Mouse (Mus musculus) regulatory T cell (primary cell): ENCODE results near the gene Ppp4r4.
"Not testable (repeated sequence)": the region's sequence is repeated elsewhere in the genome, so short reads cannot be mapped to it uniquely, and the experiment has no call there.

Source experiments
- in situ Hi-C: fragments of 300-600 bp; cut with MboI, MseI; formaldehyde crosslinking; loops from one replicate; pipeline ENCODE4 v1.15.1; 2025; ENCODE audit warnings: high pct_unique_total_duplicates

The Ppp4r4 gene

DNA sequence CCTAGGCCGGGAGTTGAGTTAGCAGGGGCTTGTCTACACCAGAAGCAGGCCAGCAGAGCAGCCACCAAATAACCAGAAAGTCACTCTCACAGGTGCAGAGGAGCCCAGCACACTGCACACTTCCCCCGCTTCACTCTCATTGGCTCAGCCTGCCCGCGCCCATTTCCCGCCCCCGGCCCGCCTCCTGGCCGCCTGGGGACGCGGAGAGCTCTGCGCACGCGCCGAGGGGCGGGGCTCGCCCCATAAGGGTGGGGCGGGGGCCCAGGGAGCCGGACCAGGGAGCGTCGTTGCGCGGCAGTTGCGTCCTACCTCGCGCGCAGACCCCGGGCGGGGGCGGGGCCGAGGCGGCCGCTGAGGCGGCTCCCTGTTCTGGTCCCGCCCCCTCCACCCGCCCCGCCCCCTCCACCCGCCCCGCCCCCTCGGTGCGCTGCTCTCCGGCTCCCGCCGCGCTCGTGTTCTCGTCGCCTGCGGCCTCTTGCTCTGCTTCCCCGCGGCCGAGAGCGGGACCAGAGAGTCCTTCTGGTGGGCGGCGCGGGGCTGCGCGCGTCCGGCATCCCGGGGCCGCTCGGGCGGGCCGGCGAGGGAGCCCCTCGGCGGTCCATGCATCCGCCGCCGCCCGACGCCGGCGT is at the start of gene Ppp4r4:
Ppp4r4 (plus strand) TSS at position 264 of the 629 bp plus-strand sequence.
- in situ Hi-C loops: no loop called here

DNA sequence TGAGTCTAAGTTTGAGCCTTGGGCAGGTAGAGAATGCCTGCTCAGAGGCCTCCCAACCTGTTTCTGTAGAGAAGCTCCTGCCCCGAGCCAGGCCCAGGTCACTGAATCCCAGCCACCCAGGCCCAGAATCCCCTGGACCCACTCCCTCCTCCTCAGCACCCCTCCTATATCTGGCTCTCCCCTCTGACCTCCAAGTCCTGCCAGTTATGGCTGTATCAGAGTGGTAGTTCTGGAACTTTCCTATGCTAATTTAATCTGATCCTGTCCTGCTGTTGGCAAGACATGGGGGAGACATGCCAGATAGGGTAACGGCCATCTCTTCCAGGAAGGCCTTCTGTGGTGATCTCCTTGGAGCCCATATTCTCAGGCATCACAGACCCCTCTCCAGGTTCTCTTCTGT is 49.3 kb upstream of the Ppp4r4 start:
- in situ Hi-C loops: no loop called here

DNA sequence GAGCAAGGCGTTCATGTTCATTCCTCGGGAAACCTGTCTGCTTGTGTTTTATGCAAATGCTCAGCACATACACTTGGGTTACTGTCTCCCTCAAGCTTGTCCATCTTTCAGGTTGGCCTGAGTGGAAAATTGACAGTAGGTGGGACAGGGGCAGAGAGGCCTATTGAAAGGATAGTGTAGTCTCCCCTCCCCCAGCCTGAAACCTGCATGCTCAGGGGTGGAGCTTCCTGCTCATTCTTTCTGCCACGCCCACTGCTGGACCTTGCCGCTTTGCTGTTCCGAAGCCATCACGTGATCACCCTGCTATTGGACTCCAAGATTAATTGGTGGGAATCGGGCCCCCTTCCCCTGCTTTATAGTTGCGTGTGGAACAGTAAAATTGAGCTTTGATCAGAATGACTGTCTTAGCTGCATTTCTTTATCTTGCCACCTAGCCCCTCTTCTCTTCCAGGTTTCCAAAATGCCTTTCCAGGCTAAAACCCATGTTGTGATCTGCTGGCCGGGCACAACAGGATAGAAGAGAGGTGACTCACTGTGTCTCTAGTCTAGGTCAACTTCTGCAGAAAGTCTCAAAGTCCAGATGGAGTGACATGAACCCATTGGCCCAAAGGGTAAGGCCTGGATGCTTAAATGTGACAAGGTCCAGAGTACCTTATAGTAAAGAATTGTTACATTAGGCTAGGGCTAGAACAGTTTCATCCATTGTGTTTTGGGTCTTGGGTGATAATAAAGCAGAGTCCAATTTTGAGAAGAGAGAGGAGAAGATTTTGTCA is 47.7 kb upstream of the Ppp4r4 start:
- in situ Hi-C loops: not testable (repeated sequence)

DNA sequence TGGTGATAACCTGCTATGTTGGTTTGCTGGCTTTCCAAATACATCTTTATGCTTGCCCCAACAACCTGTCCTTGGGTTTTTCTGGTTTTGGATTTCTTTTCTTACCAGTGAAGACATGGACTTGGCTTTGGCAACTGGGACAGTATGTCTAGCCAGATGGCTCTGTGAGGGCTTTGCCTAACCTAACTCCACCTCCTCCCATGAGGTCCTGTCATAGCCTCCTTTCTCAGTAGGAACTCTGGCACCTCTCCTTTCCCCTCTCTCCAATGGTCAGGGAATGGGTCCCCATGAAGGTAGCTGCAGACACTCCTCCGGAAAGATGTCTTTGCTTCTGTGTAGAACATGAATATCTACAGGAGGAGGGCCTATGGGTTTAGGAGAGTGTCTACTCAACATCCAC is 45.4 kb upstream of the Ppp4r4 start:
- in situ Hi-C loops: no loop called here

DNA sequence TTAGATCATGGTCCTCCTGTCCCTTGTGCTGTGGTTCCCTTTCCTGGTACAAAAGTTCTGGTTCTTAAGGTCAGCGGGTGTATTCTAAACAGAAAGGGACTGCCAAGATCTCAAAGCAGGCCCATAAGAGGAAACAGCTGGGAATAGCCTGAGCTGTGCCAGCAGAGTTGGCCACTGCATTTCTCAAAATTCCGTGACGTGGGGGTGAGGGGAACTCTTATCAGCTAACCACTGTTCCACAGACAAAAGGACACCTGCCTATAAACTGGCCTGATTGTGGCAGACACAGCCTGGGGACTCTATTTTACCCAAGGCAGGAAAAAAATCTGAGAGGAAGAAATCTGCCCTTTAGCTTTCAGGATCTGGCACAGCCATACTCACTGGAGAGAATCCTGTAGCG is 44.8 kb upstream of the Ppp4r4 start:
- in situ Hi-C loops: no loop called here

DNA sequence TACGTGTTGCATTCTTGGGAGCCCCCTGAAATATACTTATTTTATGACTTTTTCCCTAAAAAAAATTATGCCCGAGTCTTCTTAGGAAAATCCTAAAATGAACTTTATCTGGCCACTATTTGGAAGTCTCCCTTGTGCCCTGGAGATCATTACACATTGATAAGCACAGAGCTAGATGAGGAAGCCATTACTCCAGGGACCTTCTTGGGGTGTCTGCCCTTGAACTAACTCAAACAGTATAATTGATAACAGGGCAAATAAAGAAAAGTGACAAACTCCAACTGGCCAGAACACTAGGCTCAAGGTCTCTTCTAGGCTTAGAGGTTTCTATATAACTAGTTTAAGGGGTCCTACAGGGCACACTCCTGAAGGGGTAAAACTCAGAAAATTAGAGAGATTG is 44.3 kb upstream of the Ppp4r4 start:
- in situ Hi-C loops: no loop called here

DNA sequence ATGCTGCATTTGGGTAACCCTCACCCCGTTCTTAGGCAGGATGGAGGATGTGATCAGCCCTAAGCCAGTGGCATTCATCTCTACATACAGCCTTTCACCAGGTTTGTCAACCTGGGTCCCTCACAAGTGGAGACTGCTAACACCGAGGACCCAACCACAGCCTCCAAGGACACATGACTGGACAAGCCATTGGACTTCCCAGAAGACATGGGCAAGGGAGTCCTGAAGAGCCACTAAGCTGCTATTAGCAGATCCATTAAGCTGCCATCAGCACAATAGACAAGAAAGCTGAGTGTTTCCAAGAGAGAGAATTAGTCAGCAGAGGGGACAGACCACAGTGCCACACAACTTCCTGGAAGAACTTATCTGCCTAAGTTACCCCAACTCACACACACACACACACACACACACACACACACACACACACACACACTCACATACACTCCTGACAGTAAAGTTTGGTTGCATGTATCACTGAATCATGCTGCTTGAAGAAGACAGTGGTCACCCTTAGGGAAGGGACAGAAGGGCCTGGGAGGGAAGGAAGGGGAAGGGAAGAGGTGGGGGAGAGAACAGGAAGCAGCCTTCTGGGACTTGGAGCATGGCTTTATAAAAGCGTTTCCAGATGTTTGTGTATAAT is 40.9 kb upstream of the Ppp4r4 start:
- in situ Hi-C loops: loop anchor here (5.0 to 10.0 kb wide), 2 partner anchors 64 to 346 kb away; partner anchors contain the start of gene Ddx24

DNA sequence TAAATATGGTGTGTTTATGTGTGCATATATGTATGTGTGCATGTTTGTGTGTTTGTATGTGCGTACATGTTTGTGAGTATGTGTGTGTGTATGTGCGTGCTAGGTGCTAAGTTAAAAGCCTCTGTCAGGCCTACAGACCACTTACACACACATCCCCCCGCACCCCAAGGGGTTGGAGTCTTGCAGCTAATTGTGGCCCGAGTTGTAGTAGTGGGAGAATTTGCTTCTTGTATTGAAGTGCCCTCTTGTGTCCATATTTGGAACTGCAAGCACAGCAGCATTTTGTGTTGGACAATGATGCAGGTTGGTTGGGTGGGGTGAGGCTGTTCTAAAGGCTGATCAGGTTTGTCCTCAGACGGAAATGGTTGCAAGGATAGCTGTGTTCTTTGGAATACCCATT is 39.3 kb upstream of the Ppp4r4 start:
- in situ Hi-C loops: loop anchor here (5.0 to 10.0 kb wide), 2 partner anchors 65 to 348 kb away; partner anchors contain the start of gene Ddx24

DNA sequence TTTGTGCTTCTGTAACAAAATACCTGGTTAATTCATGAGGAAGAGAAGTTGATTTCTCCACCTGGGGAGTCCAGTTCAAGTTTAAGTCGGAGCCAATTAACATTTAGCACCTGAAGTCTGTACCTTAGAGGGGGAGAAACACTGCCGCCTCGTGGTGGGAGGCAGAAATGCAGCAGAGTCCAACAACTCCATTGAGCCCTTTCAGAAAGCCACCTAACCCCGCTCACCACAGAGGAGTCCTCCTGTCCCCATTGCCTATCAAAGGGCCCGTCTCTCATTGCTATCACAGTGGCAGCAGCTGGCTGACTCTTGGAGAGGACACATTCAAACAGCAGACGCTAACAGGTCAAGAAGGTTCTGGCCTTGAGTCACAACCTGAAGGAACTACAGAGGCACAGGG is 37.6 kb upstream of the Ppp4r4 start:
- in situ Hi-C loops: loop anchor here (5.0 to 10.0 kb wide), 2 partner anchors 67 to 350 kb away; partner anchors contain the start of gene Ddx24

DNA sequence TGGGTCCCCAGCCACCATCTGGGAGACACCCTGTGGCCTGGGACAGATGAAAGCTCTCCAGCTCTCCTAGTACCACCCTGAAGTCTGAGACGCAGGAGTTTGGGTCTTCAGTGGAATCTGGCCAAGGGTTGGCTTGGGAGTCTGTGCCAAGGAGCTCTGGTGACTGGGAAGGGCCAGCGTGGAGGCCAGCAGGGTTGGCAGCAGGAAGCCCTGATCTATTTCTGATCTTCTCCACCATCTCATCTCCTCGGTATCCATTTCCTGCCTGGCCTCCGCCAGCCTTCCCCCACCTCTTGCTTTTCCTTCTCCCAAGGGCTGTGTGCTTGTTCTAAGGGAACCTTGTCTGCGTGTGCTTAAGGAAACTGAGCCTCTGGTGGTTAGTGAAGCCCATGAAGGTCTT is 33.3 kb upstream of the Ppp4r4 start:
- in situ Hi-C loops: loop anchor here (10.0 kb wide), 1 partner anchor 354 kb away; no protein-coding TSS in a partner anchor

DNA sequence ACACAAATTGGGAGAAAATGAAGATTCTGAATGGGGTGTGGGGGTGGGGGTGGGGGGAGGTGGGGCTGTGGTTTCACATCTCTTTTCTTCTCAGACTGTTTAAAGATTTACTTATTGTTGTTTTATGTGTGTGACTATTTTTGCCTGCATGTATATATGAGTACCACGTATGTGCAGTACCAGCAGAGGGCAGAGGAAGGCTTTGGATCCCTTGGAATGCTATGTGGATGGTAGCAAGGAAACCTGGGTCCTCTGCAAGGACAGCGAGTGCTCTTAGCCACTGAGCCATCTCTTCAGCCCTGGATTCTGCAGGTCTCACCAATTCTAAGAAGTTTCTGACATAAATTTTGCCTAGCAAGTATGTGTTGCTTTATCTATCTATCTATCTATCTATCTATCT is 32.8 kb upstream of the Ppp4r4 start:
- in situ Hi-C loops: loop anchor here (10.0 kb wide), 1 partner anchor 354 kb away; no protein-coding TSS in a partner anchor

DNA sequence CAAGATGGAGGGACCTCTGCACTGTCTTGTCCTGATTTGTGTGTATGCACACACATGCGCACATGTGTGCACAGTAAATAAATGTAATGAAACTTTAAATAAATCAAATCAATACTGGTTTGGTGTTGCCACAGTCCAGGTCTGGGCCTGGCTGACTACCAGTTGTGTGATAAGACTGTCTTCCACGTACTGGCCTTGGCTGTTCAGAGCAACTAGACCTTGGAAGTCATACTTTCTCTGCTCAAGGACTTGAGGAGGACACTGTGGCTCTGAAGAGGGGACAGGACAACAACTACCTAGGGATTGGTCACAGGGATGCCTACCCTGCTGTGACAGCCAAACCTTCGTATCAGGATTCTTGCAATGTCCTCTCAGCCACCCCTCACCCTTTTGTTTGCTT is 28.8 kb upstream of the Ppp4r4 start:
- in situ Hi-C loops: no loop called here

DNA sequence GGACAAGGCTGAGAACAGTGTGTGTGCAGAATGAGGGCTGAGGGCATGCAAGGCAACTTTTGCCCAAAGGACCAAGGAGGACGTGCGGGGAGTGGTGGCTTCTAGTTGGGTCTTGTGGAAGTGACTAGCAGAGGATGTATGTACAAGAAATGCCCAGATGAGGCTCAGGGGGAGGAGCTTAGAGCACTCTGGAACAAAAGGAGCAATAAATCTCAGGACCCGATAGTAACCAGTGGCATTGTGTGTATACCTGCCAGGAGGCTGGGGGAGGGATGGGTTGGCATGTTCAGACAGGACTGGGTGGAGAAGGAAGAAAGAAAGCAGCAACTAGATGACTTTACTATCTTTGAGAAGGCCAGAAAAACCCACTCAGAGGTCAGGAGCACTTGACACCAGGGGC is 27.7 kb upstream of the Ppp4r4 start:
- in situ Hi-C loops: no loop called here

DNA sequence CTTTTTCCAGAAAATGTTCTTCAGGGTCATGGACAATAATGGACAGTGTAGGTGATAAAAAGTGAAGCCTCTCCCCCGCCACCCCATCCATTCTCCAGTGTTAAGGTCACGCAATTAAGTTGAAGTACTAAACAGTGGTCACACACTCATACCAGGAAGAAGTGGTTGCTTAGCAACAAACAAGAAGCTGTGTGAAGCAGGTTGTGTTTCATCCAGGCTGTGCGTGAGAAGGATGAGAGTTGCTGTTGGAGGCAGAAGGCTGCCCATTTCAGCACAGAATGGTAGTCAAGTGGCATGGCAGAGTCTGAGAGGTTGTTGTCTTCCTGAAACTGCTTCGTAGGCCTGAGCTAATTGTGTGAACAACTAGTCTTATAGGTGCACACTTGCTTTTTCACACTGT is 23.7 kb upstream of the Ppp4r4 start:
- in situ Hi-C loops: no loop called here

DNA sequence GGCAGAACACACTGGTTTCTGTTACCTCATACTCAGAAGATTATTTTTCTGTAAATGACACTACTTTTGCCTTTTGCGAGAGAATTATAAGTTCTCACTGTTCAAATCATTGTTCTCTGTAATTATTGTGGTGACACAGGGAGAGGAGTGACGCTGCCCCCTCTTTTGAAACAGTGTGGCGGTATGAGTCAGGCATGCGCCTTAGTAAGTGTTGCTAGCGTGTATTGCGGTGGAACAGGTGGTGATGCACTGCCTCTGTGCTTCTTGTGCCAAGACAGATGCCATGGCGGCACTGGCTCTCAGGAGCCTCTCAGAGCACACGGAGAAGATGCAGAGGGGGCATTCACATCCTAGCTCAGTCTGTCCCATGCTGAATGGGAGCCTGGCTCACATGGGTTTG is 22.2 kb upstream of the Ppp4r4 start:
- in situ Hi-C loops: no loop called here

DNA sequence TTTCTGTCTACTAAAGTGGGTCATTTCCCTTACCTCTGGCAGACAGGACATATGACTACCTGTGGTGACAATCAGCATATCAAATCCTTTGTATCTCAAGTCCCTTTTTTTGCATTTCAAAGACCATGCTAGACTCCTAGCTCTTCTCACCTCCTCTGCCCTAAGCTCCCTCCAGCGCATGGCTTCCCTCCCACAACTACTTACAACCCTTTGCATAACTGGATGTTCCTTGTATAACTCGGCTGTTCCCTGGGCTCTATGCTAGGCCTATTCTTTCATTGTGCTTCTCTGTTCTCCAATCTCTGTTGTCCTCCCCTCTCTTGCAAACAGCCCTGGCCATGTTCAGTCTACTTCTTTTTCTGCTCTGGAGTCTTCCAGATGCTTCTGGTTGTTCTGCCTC is 20.5 kb upstream of the Ppp4r4 start:
- in situ Hi-C loops: no loop called here

DNA sequence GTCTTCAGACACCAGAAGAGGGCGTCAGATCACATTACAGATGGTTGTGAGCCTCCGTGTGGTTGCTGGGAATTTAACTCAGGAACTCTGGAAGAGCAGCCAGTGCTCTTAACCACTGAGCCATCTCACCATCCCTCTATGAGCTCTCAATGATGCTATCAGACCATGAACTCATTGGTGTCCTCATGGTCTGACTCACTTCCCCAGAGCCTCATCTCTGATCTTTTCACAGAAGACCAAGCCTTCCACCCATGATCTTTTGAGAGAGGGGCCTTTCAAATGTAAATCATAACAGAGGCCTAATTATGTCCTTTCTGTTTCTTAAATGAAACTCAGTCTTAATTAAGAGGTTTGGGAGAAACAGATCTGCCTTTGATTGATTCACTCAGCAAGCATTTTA is 19.0 kb upstream of the Ppp4r4 start:
- in situ Hi-C loops: no loop called here

DNA sequence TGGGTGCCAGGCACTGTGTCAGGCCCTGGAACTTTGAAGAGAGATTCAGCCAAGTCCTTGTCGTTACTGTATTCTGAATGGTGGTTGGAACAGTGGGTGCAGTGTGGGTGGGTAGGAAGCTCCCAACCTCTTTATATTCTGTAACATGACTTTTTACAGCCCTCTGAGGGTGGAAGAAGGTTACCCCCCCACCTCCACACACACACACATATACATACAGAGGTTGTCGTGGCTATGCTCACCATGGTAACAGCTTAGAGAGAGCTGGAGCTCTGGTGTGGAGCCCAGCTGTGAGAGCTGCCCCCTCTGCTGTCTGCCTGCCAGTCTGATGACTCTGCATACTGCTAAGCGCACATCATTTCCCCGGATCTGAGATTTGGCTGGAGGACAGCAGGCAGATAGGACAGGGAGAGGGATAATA is 18.6 kb upstream of the Ppp4r4 start:
- in situ Hi-C loops: no loop called here

DNA sequence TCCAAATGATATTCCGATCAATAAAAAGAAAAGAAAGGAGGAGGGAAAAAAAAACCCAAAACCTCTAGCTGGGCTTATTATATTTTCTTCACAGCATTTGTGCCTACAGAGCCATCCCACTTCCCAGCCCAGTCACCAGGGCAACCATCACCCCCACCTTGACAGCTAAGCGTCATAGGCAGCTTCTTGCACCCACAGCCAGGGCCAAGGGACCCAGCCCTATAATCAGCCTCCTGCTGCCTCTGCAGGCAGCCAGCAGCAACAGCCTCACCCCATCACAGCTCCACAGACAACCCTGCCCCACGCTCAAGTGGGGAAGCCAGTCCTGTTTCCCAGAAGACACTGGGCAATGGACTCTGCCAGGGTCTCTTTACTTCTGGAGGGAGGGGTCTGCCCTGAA is 17.7 kb upstream of the Ppp4r4 start:
- in situ Hi-C loops: no loop called here

DNA sequence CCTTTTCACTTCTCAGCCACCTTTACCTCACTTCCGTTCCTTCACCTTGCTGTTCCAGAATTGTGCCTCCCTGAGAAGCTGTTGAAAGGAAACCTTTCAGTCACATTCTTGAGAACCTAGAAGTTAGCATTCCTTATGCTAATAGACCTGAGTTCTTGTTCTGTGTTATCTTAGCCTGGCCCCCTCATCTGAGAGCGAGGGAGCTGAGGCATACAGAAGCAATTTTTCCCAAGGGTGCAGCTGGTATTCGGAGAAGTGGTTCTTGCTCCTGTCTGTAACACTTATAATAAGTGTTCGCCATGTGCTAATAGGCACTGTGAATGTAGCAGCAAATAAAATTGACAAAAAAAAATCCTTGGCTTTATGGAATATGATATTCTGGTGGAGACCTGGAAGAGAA is 16.4 kb upstream of the Ppp4r4 start:
- in situ Hi-C loops: no loop called here

DNA sequence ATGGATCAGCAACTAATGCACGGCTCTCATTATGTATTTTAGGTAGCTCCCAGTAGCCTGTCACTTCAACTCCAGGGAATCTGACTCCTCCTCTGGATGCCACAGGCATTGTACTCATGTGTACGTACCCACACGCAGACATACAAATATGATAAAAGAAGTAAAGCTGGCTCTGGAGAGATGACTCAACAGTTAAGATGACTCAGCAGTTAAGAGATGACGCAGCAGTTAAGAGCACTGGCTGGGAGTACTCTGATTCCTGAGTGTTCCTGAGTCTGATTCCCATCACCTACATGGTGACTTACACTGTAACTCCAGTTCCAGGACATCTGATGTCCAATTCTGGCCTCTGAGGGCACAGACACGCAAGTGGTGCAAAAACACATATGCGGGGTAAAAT is 13.4 kb upstream of the Ppp4r4 start:
- in situ Hi-C loops: no loop called here

DNA sequence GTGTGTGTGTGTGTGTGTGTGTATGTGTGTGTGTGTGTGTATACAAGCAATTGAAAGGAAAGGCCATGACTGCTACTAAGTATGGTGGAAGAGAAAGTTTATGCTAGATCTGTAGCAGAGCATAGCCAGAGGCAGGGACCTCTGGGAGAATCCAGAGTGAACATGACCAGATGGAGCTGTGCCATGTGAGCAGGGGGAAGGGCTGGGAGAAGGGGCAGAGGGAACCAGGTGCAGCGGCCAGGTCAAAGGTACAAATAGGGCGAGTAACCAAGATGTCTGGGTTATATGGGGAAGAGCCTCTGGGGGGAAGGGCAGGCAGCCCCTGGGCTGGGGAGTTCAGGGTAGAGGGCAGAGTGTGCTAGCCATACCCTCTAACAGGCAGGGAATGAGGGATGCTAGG is 1.5 kb upstream of the Ppp4r4 start:
- in situ Hi-C loops: no loop called here
